Mouse (Mus musculus) olfactory bulb, adult 2 months (tissue): Measurements from ENCODE around the gene Gm43738.

ENCODE experiments used
- CTCF ChIP-seq: fragments of 200-500 bp; IDR thresholded peaks from 2 replicates; pipeline ENCODE4 v1.5.1; 2012; ENCODE audit warnings: low read depth, mild to moderate bottlenecking, low read length, moderate library complexity; ENCODE audit not compliant: insufficient read depth
- POLR2A ChIP-seq: fragments of 200-500 bp; IDR thresholded peaks from 2 replicates; pipeline ENCODE4 v1.6.1; 2012; ENCODE audit warnings: mild to moderate bottlenecking, low read depth, low read length, moderate library complexity; ENCODE audit not compliant: insufficient read depth

GRCm38 (mm10) chr3:89131816-89132215 is 30.9 kb upstream of the Gm43738 start:
- no peak for TF ChIP-seq CTCF
- TF ChIP-seq POLR2A: no peak
